Mouse (Mus musculus) heart, embryonic 10.5 days (tissue): Measurements from ENCODE around the gene Dock8. TPM values are rescaled to one million over a fixed set of nuclear protein-coding genes. Genes with fewer than 3 reads are reported as not detected.

Source experiments
- DNase-seq: peaks from one replicate; pipeline ENCODE4 v3.0.0-alpha.2; 2017; ENCODE audit warnings: low spot score
- H3K27ac ChIP-seq: fragments of 300-500 bp; sonication (generic); 2 replicates; pipeline ENCODE4 v1.5.1; 2016; ENCODE audit warnings: mild to moderate bottlenecking
- H3K27me3 ChIP-seq: fragments of 300-500 bp; sonication (generic); 2 replicates; pipeline ENCODE4 v1.6.1; 2016; ENCODE audit warnings: mild to moderate bottlenecking; ENCODE audit not compliant: poor library complexity, insufficient read depth, severe bottlenecking
- H3K36me3 ChIP-seq: fragments of 300-500 bp; sonication (generic); 2 replicates; pipeline ENCODE4 v1.6.1; 2016; ENCODE audit warnings: mild to moderate bottlenecking, moderate library complexity
- H3K4me1 ChIP-seq: fragments of 300-500 bp; sonication (generic); 2 replicates; pipeline ENCODE4 v1.6.1; 2016; ENCODE audit warnings: mild to moderate bottlenecking
- H3K4me3 ChIP-seq: fragments of 300-500 bp; sonication (generic); 2 replicates; pipeline ENCODE4 v1.5.1; 2016; ENCODE audit warnings: mild to moderate bottlenecking, moderate library complexity
- H3K9me3 ChIP-seq: fragments of 300-500 bp; sonication (generic); 2 replicates; pipeline ENCODE4 v1.6.1; 2016; ENCODE audit warnings: mild to moderate bottlenecking, moderate library complexity
- WGBS: fragments of 180-500 bp; shearing (Covaris S2); methylation state at CpG from one replicate; pipeline ENCODE4 v1.1.7; 2016; 5-methylcytosine and 5-hydroxymethylcytosine counted together
- polyA plus RNA-seq: library from polyadenylated mRNA; unstranded; fragments of >200 nt; fragmentation: Nextera tagmentation; extraction: Ambion mirVana; gene quantifications from 2 replicates; pipeline ENCODE4 v1.2.1, GENCODE M21; 2016

Gene Dock8
- polyA plus RNA-seq, 1 experiment from 2014 or later: 3.3 TPM

GRCm38 (mm10) chr19:25149788-25150187 lies 150.5 kb downstream of the Dock8 start:
- Histone ChIP-seq H3K36me3 (no peaks in the 10 kb centered on the region), H3K27me3 (no peaks in the 10 kb centered on the region), H3K4me3 (no peak overlapping the region), H3K9me3 (no peaks in the 10 kb centered on the region), H3K27ac (no peak overlapping the region), H3K4me1 (peaks cover 19% of the 10 kb centered on the region; the same call in 1 of the 2 replicates)
- WGBS: 56% methylated on average over 8 of the region's 8 CpGs
- DNase-seq: no peak

- no peaks in the 10 kb centered on the region for H3K9me3 ChIP-seq
- no peaks in the 10 kb centered on the region for H3K27me3 ChIP-seq
- no peaks in the 10 kb centered on the region; the same call in 1 of the 2 replicates for H3K36me3 ChIP-seq
- H3K4me3 ChIP-seq: no peak overlapping the region
- H3K27ac ChIP-seq: no peak overlapping the region
- DNase-seq: no peak
- 76% methylated on average over 7 of the region's 7 CpGs for WGBS
- H3K4me1 ChIP-seq: peaks cover 26% of the 10 kb centered on the region
These were observed 155.3 kb downstream of the Dock8 start for GRCm38 (mm10) chr19:25154506-25155178.

- Histone ChIP-seq H3K27ac (peak overlapping the region; percentile 64; the same call in 1 of the 2 replicates), H3K4me3 (no peak overlapping the region), H3K36me3 (no peaks in the 10 kb centered on the region; the same call in 1 of the 2 replicates), H3K27me3 (no peaks in the 10 kb centered on the region), H3K9me3 (no peaks in the 10 kb centered on the region), H3K4me1 (peaks cover 20% of the 10 kb centered on the region)
- DNase-seq: no peak
- WGBS: 80% methylated on average over 7 of the region's 7 CpGs
These were observed 155.9 kb downstream of the Dock8 start for GRCm38 (mm10) chr19:25155250-25155649.

GRCm38 (mm10) chr19:25155709-25156108 lies 156.4 kb downstream of the Dock8 start:
- H3K4me1 ChIP-seq: peaks cover 19% of the 10 kb centered on the region
- H3K36me3 ChIP-seq: no peaks in the 10 kb centered on the region; the same call in 1 of the 2 replicates
- H3K27me3 ChIP-seq: no peaks in the 10 kb centered on the region
- no peak for DNase-seq
- H3K27ac ChIP-seq: peak overlapping the region; percentile 64
- H3K4me3 ChIP-seq: no peak overlapping the region
- WGBS: 59% methylated on average over 11 of the region's 11 CpGs
- no peaks in the 10 kb centered on the region for H3K9me3 ChIP-seq

GRCm38 (mm10) chr19:25162270-25162669 lies 162.9 kb downstream of the Dock8 start:
- Histone ChIP-seq H3K27ac (no peak overlapping the region), H3K36me3 (no peaks in the 10 kb centered on the region; the same call in 1 of the 2 replicates), H3K4me3 (no peak overlapping the region), H3K9me3 (no peaks in the 10 kb centered on the region), H3K4me1 (peaks cover 5% of the 10 kb centered on the region; the same call in 1 of the 2 replicates), H3K27me3 (peaks cover 9% of the 10 kb centered on the region; the same call in 1 of the 2 replicates)
- peak; percentile 30 for DNase-seq
- WGBS: 91% methylated on average over 3 of the region's 3 CpGs

GRCm38 (mm10) chr19:25163426-25163825 lies 164.1 kb downstream of the Dock8 start:
- Histone ChIP-seq H3K36me3 (no peaks in the 10 kb centered on the region; the same call in 1 of the 2 replicates), H3K9me3 (no peaks in the 10 kb centered on the region), H3K4me3 (no peak overlapping the region), H3K27ac (no peak overlapping the region), H3K27me3 (peaks cover 9% of the 10 kb centered on the region; the same call in 1 of the 2 replicates), H3K4me1 (peaks cover 5% of the 10 kb centered on the region; the same call in 1 of the 2 replicates)
- WGBS: 86% methylated on average over 12 of the region's 12 CpGs
- peak; percentile 53 for DNase-seq

- WGBS: 68% methylated on average over 9 of the region's 9 CpGs
- Histone ChIP-seq H3K36me3 (no peaks in the 10 kb centered on the region), H3K27ac (no peak overlapping the region), H3K9me3 (no peaks in the 10 kb centered on the region), H3K4me3 (no peak overlapping the region), H3K27me3 (peaks cover 9% of the 10 kb centered on the region; the same call in 1 of the 2 replicates), H3K4me1 (peaks cover 5% of the 10 kb centered on the region; the same call in 1 of the 2 replicates)
- DNase-seq: peak; percentile 53
These were observed 167.1 kb downstream of the Dock8 start for GRCm38 (mm10) chr19:25166412-25166811.

- H3K36me3 ChIP-seq: no peaks in the 10 kb centered on the region
- H3K27me3 ChIP-seq: no peaks in the 10 kb centered on the region
- no peaks in the 10 kb centered on the region for H3K9me3 ChIP-seq
- 46% methylated on average over 10 of the region's 10 CpGs for WGBS
- no peak overlapping the region for H3K4me3 ChIP-seq
- DNase-seq: no peak
- no peaks in the 10 kb centered on the region for H3K4me1 ChIP-seq
- H3K27ac ChIP-seq: no peak overlapping the region
These were observed 172.1 kb downstream of the Dock8 start for GRCm38 (mm10) chr19:25171395-25171794.

- peaks cover 7% of the 10 kb centered on the region for H3K4me1 ChIP-seq
- H3K36me3 ChIP-seq: no peaks in the 10 kb centered on the region
- H3K4me3 ChIP-seq: no peak overlapping the region
- H3K27ac ChIP-seq: no peak overlapping the region
- no peaks in the 10 kb centered on the region for H3K9me3 ChIP-seq
- no peaks in the 10 kb centered on the region for H3K27me3 ChIP-seq
- peak; percentile 59 for DNase-seq
- 85% methylated on average over 11 of the region's 11 CpGs for WGBS
These were observed 177.4 kb downstream of the Dock8 start for GRCm38 (mm10) chr19:25176746-25177145.

GRCm38 (mm10) chr19:25180024-25180423 lies 180.7 kb downstream of the Dock8 start:
- H3K27ac ChIP-seq: peak overlapping the region; percentile 56; the same call in 1 of the 2 replicates
- H3K9me3 ChIP-seq: no peaks in the 10 kb centered on the region
- 52% methylated on average over 6 of the region's 6 CpGs for WGBS
- no peak overlapping the region for H3K4me3 ChIP-seq
- peaks cover 7% of the 10 kb centered on the region for H3K4me1 ChIP-seq
- no peaks in the 10 kb centered on the region for H3K27me3 ChIP-seq
- no peak for DNase-seq
- H3K36me3 ChIP-seq: no peaks in the 10 kb centered on the region

- WGBS: 79% methylated on average over 6 of the region's 6 CpGs
- no peak for DNase-seq
- no peaks in the 10 kb centered on the region for H3K9me3 ChIP-seq
- no peak overlapping the region for H3K4me3 ChIP-seq
- peak overlapping the region; percentile 52 for H3K27ac ChIP-seq
- H3K4me1 ChIP-seq: peaks cover 9% of the 10 kb centered on the region
- no peaks in the 10 kb centered on the region for H3K27me3 ChIP-seq
- no peaks in the 10 kb centered on the region for H3K36me3 ChIP-seq
These were observed 181.2 kb downstream of the Dock8 start for GRCm38 (mm10) chr19:25180547-25180946.

GRCm38 (mm10) chr19:25184076-25184475 lies 184.7 kb downstream of the Dock8 start:
- Histone ChIP-seq H3K4me1 (peaks cover 30% of the 10 kb centered on the region), H3K9me3 (no peaks in the 10 kb centered on the region), H3K4me3 (no peak overlapping the region), H3K27me3 (no peaks in the 10 kb centered on the region), H3K36me3 (no peaks in the 10 kb centered on the region), H3K27ac (no peak overlapping the region)
- DNase-seq: no peak
- WGBS: 72% methylated on average over 7 of the region's 7 CpGs

- no peak overlapping the region; the same call in 1 of the 2 replicates for H3K27ac ChIP-seq
- WGBS: 57% methylated on average over 5 of the region's 5 CpGs
These were observed 187.0 kb downstream of the Dock8 start for GRCm38 (mm10) chr19:25186316-25186715.

More at GRCm38 (mm10) chr19:25186316-25186715, 187.0 kb downstream of the Dock8 start:
- H3K4me3 ChIP-seq: no peak overlapping the region
- no peaks in the 10 kb centered on the region for H3K36me3 ChIP-seq
- H3K9me3 ChIP-seq: no peaks in the 10 kb centered on the region
- H3K27me3 ChIP-seq: no peaks in the 10 kb centered on the region
- peaks cover 23% of the 10 kb centered on the region for H3K4me1 ChIP-seq
- DNase-seq: no peak
